Mouse (Mus musculus) hindbrain, postnatal 0 days (tissue): Measurements from ENCODE around the gene Elac2. TPM values are rescaled to one million over a fixed set of nuclear protein-coding genes. Genes with fewer than 3 reads are reported as not detected.

ENCODE experiments used
- ATAC-seq: fragments of 200-750 bp; cut with Nextera tagmentation; 2 replicates; pipeline ENCODE4 v1.8.0; 2017; ENCODE audit warnings: mild to moderate bottlenecking, moderate TSS enrichment, moderate library complexity
- DNase-seq: peaks from one replicate; pipeline ENCODE4 v3.0.0-alpha.2; 2015; ENCODE audit warnings: low spot score
- H3K27ac ChIP-seq: fragments of 300-500 bp; sonication (generic); 2 replicates; pipeline ENCODE4 v1.5.1; 2014; ENCODE audit warnings: mild to moderate bottlenecking
- H3K27me3 ChIP-seq: fragments of 300-500 bp; sonication (generic); 2 replicates; pipeline ENCODE4 v1.6.1; 2014; ENCODE audit warnings: low read length, mixed read lengths; ENCODE audit not compliant: insufficient read depth
- H3K36me3 ChIP-seq: fragments of 300-500 bp; sonication (generic); 2 replicates; pipeline ENCODE4 v1.6.1; 2014; ENCODE audit warnings: low read length, mixed read lengths; ENCODE audit not compliant: insufficient read depth
- H3K4me1 ChIP-seq: fragments of 300-500 bp; sonication (generic); 2 replicates; pipeline ENCODE4 v1.6.1; 2014; ENCODE audit warnings: antibody characterized with exemption, low read length, mixed read lengths; ENCODE audit not compliant: insufficient read depth
- H3K4me2 ChIP-seq: fragments of 300-500 bp; sonication (generic); 2 replicates; pipeline ENCODE4 v1.6.1; 2014; ENCODE audit warnings: low read depth, mild to moderate bottlenecking, low read length, moderate library complexity, mixed read lengths
- H3K4me3 ChIP-seq: fragments of 300-500 bp; sonication (generic); 2 replicates; pipeline ENCODE4 v1.5.1; 2014; ENCODE audit warnings: low read length
- H3K9ac ChIP-seq: fragments of 300-500 bp; sonication (generic); replicated peaks from 2 replicates; pipeline ENCODE4 v1.6.1; 2014; ENCODE audit warnings: mild to moderate bottlenecking, low read length, moderate library complexity, mixed read lengths
- H3K9me3 ChIP-seq: fragments of 300-500 bp; sonication (generic); 2 replicates; pipeline ENCODE4 v1.6.1; 2016; ENCODE audit warnings: low read length, mixed read lengths
- CTCF ChIP-seq: IDR thresholded peaks from 2 replicates; pipeline ENCODE4 v1.5.1; 2016; ENCODE audit warnings: antibody characterized with exemption, control low read depth, low read depth
- WGBS: fragments of 180-500 bp; shearing (Covaris S2); extraction: QIAGEN DNeasy Blood & Tissue Kit; methylation state at CpG from one replicate; pipeline ENCODE4 v1.1.7; 2014; 5-methylcytosine and 5-hydroxymethylcytosine counted together
- polyA plus RNA-seq: library from polyadenylated mRNA; unstranded; fragments of >200 nt; fragmentation: Nextera tagmentation; extraction: Ambion mirVana; gene quantifications from 2 replicates; pipeline ENCODE4 v1.2.1, GENCODE M21; 2015
- total RNA-seq: library from RNA; depleted of rRNA; stranded (reverse); fragments of >200 nt; gene quantifications from 2 replicates; pipeline ENCODE4 v1.2.3, GENCODE M21; 2014; rRNA removed

Gene Elac2
- 36.5 and 39.4 TPM in 2 replicates for total RNA-seq
- 22.5 and 23.9 TPM in 2 replicates for polyA plus RNA-seq

DNA sequence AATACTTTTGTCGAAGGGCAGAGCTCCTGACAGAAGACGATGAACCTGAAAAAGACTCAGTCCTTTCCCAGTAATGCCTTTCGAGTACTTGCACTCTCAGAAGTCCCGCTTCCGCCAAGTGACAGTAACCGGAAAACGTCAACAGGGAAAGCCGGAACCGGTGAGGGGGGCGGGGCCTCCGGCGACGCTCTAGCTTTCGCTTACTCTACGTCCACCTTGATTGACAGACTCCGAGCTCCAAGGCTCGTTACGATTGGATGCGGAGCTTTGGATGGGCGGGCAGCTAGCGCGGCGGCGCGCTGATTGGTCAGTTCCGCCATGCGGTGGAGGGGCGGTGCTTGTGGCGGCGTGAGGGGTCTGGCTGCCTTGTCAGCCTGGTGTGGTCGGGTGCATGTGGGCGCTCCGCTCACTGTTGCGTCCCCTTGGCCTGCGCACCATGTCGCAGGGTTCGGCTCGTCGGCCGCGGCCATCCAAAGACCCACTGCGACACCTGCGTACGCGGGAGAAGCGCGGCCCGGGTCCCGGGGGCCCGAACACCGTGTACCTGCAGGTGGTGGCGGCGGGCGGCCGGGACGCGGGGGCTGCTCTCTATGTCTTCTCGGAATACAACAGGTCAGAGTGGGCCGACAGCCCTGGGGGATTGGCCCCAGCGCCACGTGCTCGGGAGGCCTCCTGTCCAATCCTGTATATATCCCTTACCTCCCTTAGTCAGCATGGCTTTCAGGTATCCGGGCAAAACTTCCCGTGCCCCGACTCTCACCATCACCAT lies at the start of gene Elac2:
Gene Elac2, plus strand, starts transcription at position 319 of the 769 bp plus-strand sequence.
- H3K27ac ChIP-seq, result peak within 1 kb of the TSS; percentile 45; the same call in 1 of the 2 replicates
- H3K4me3 ChIP-seq, result peak within 1 kb of the TSS; percentile 97
- peaks cover 9% of the 10 kb centered on the region; the same call in 1 of the 2 replicates for H3K36me3 ChIP-seq
- DNase-seq (peak; percentile 99), ATAC-seq (peak; percentile 100)
- H3K4me2 ChIP-seq, result peak within 1 kb of the TSS; percentile 94
- no peaks in the 10 kb centered on the region for H3K9me3 ChIP-seq
- H3K27me3 ChIP-seq, result no peaks in the 10 kb centered on the region
- TF ChIP-seq CTCF, result no peak
- 1% methylated on average over 65 of the region's 65 CpGs for WGBS
- H3K4me1 ChIP-seq, result peaks cover 13% of the 10 kb centered on the region
- H3K9ac ChIP-seq, result peak within 1 kb of the TSS; percentile 75

DNA sequence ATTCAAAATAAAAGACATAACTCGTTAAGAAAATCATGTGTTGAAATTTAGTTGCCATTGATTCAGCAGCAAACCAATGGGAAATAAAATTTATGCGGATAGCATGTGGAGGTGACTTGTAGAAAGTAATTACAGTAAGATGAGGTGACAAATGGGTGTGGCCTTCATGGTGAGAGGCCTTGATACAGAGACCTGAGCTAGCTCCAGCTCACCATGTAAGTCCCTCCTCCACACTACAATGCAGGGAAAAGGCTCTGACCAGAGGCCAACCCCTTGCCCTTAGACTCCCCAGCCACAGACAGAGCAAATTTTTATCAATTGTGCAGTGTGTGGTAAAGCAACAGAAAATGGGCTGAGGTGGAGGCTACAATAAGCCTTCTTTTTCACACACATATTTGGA lies 49.7 kb upstream of the Elac2 start:
- 92% methylated on average over 2 of the region's 2 CpGs for WGBS
- no peak for TF ChIP-seq CTCF
- no peak overlapping the region for H3K4me3 ChIP-seq

DNA sequence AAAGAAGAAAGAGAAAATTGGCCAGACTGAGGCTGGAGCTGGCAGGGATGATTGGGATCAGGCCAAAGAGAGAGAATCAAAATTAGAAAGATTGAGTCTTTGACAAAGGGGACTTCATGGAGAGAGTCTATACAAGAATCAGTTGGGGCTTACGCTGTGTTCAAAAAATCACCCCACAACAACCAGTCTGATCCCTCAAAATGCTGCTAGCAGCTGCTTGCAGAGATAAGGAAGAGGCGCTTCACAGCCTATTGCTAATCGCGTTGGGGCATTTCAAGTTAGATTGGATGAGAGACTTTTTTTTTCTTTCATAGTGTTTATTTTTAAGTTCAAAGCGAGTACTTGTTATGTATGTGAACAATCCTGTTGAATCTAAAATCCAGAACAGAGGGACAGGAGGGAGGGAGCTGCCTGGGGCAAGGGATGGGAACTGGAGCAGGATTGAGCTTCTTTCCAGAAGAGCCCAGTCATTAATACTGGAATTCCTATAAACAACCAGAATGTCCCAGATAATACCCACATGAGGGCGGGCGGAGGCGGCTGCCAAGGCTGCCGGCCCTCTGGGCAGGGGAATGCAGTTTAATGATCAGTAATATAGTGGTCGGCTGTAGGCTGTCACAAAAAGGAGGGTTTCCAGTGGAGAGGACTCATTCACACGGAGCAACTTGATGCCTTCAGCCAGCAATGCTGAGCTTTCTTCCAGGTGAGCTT lies 47.6 kb upstream of the Elac2 start:
- 46% methylated on average over 11 of the region's 11 CpGs for WGBS
- Histone ChIP-seq H3K9me3 (no peaks in the 10 kb centered on the region), H3K4me1 (0 out of 2 replicates have a peak, but pooled peaks cover 2% of the 10 kb centered on the region), H3K27ac (peak overlapping the region; percentile 41; the same call in 1 of the 2 replicates), H3K27me3 (no peaks in the 10 kb centered on the region), H3K36me3 (no peaks in the 10 kb centered on the region), H3K4me3 (no peak overlapping the region), H3K9ac (0 out of 2 replicates have a peak overlapping the region, but pooled peaks have one; percentile 5), H3K4me2 (peak overlapping the region; percentile 25; the same call in 1 of the 2 replicates)
- peak; percentile 47; the same call in 1 of the 2 replicates for ATAC-seq
- TF ChIP-seq CTCF, result no peak
- peak; percentile 5 for DNase-seq

More for the DNA sequence above, 49.7 kb upstream of the Elac2 start:
- H3K27ac ChIP-seq, result no peak overlapping the region
- H3K9me3 ChIP-seq, result no peaks in the 10 kb centered on the region
- no peaks in the 10 kb centered on the region for H3K27me3 ChIP-seq
- H3K4me2 ChIP-seq, result no peak overlapping the region
- DNase-seq, result no peak
- no peak overlapping the region for H3K9ac ChIP-seq
- ATAC-seq, result no peak
- 0 out of 2 replicates have a peak, but pooled peaks cover 2% of the 10 kb centered on the region for H3K4me1 ChIP-seq
- no peaks in the 10 kb centered on the region for H3K36me3 ChIP-seq

DNA sequence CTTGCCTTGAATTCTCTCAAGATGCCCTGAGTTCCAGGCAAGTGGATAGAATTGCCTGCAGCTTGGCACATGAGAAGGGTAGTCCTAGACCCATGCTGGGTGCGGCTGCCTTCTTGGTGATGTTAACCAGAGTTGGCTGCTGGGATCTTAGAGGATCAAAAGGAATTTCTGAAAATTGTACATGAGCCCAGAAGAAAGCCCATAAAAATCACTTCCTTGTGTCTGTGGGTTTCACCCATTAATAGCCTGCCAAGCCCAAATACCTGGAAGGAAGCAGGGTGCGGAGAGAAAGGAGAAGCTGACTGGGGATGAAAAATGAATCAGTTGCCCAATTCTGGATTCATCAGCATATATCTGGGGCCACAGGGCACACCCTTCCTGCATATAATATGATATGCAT lies 41.6 kb upstream of the Elac2 start:
- Histone ChIP-seq H3K36me3 (no peaks in the 10 kb centered on the region), H3K4me1 (no peaks in the 10 kb centered on the region)

DNA sequence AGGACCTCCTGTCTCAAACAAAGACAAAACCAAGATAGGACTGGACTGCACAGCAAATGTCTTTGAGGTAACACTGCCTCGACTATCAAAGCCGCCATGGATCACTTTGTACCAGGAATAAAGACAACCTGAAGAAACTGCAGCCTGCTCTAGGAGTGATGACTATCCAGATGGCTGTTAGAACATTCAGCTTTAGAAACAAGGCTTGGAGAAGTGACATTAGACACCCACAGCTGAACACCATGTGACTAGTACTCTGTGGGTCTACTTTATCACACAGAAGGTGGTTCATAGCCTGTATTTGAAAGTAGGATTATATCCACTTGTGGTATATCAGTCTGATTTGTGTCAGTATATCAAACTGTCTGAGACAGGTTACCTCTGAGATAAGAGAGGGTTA lies 37.6 kb upstream of the Elac2 start:
- DNase-seq, result no peak
- H3K4me3 ChIP-seq, result no peak overlapping the region
- no peaks in the 10 kb centered on the region for H3K9me3 ChIP-seq
- no peak overlapping the region for H3K27ac ChIP-seq
- H3K4me1 ChIP-seq, result no peaks in the 10 kb centered on the region
- no peak for TF ChIP-seq CTCF
- ATAC-seq, result no peak
- no peaks in the 10 kb centered on the region for H3K36me3 ChIP-seq
- H3K4me2 ChIP-seq, result no peak overlapping the region
- WGBS, result 96% methylated on average over 2 of the region's 2 CpGs
- H3K27me3 ChIP-seq, result no peaks in the 10 kb centered on the region
- no peak overlapping the region for H3K9ac ChIP-seq

More for the DNA sequence above, 41.6 kb upstream of the Elac2 start:
- DNase-seq, result no peak
- H3K27ac ChIP-seq, result no peak overlapping the region
- H3K27me3 ChIP-seq, result no peaks in the 10 kb centered on the region
- H3K4me3 ChIP-seq, result no peak overlapping the region
- no peak overlapping the region for H3K9ac ChIP-seq
- no peak for TF ChIP-seq CTCF
- WGBS, result 95% methylated on average over 2 of the region's 2 CpGs
- no peak overlapping the region for H3K4me2 ChIP-seq
- H3K9me3 ChIP-seq, result no peaks in the 10 kb centered on the region
- no peak for ATAC-seq

DNA sequence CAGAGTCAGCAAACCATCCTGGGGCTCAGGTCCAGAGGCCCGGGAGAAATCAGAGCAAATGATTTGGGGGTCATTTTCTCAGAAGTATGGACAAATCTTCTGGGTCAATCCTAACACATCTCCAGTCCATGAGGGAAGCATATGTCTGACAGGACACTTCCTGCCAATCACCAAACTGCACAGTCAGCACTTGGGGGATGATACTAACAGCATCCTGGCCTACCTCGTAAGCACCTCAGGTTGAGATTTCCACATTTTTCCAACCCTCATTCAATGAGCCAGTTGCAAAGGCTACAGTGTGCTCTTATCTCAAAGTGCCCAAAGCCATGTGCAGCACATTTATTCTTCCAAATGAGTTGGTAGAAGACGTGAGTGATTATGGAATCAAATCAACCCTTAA lies 29.1 kb upstream of the Elac2 start:
- 81% methylated on average over 3 of the region's 3 CpGs for WGBS
- Histone ChIP-seq H3K9me3 (no peaks in the 10 kb centered on the region), H3K36me3 (no peaks in the 10 kb centered on the region), H3K4me2 (no peak overlapping the region), H3K9ac (no peak overlapping the region), H3K4me1 (no peaks in the 10 kb centered on the region), H3K27me3 (no peaks in the 10 kb centered on the region), H3K4me3 (no peak overlapping the region), H3K27ac (no peak overlapping the region)
- no peak for TF ChIP-seq CTCF
- ATAC-seq, result no peak
- DNase-seq, result no peak
